Mouse (Mus musculus) kidney, adult 2 months (tissue): ENCODE results near the gene Mdga1.

Experiments used
- CTCF ChIP-seq: fragments of 200-500 bp; conservative IDR thresholded peaks from 2 replicates; pipeline ENCODE4 v1.5.1; 2011; ENCODE audit warnings: low read depth, mild to moderate bottlenecking, control low read depth, low read length, moderate library complexity, mixed read lengths; ENCODE audit not compliant: insufficient read depth, insufficient read length
- POLR2A ChIP-seq: fragments of 200-500 bp; IDR thresholded peaks from one replicate; pipeline ENCODE4 v1.6.1; 2011; ENCODE audit warnings: low read depth, low read length, control low read depth

GRCm38 (mm10) chr17:29970037-29970555 lies at the start of gene Mdga1:
- TF ChIP-seq CTCF (no peak), POLR2A (no peak)
